Mouse (Mus musculus) midbrain, embryonic 14.5 days (tissue): ENCODE measurements at regions not wholly inside any gene's neighbourhood (a gene's known extent, or its start where the extent isn't known, plus 50 kb on each side); places are given as distances from the start of the nearest gene placed in this dataset.
A peak's percentile ranks its signal among the peaks of the same experiment; 100 is the strongest.

Experiments
- ATAC-seq: fragments of 200-750 bp; cut with Nextera tagmentation; 2 replicates; pipeline ENCODE4 v1.8.0; 2017; ENCODE audit warnings: moderate number of reproducible peaks, moderate library complexity; ENCODE audit not compliant: low FRiP score, low TSS enrichment
- DNase-seq: peaks from one replicate; pipeline ENCODE4 v3.0.0-alpha.2; 2015
- H3K27ac ChIP-seq: fragments of 300-500 bp; sonication (generic); replicated peaks from 2 replicates; pipeline ENCODE4 v1.5.1; 2014; ENCODE audit warnings: mild to moderate bottlenecking, low read depth, low read length, moderate library complexity
- H3K27me3 ChIP-seq: fragments of 300-500 bp; sonication (generic); 2 replicates; pipeline ENCODE4 v1.6.1; 2014; ENCODE audit warnings: low read length, control low read depth, mixed read lengths; ENCODE audit not compliant: control insufficient read depth, insufficient read depth
- H3K36me3 ChIP-seq: fragments of 300-500 bp; sonication (generic); 2 replicates; pipeline ENCODE4 v1.6.1; 2014; ENCODE audit warnings: low read length, control low read depth; ENCODE audit not compliant: control insufficient read depth, insufficient read depth
- H3K4me1 ChIP-seq: fragments of 300-500 bp; sonication (generic); 2 replicates; pipeline ENCODE4 v1.6.1; 2014; ENCODE audit warnings: mild to moderate bottlenecking, antibody characterized with exemption, low read length, control low read depth; ENCODE audit not compliant: control insufficient read depth, insufficient read depth
- H3K4me2 ChIP-seq: fragments of 300-500 bp; sonication (generic); 2 replicates; pipeline ENCODE4 v1.6.1; 2014; ENCODE audit warnings: mild to moderate bottlenecking, low read length, moderate library complexity
- H3K4me3 ChIP-seq: fragments of 300-500 bp; sonication (generic); replicated peaks from 2 replicates; pipeline ENCODE4 v1.5.1; 2014; ENCODE audit warnings: low read depth, low read length
- H3K9ac ChIP-seq: fragments of 300-500 bp; sonication (generic); replicated peaks from 2 replicates; pipeline ENCODE4 v1.6.1; 2014; ENCODE audit warnings: mild to moderate bottlenecking, low read length, moderate library complexity
- H3K9me3 ChIP-seq: fragments of 300-500 bp; sonication (generic); 2 replicates; pipeline ENCODE4 v1.6.1; 2016; ENCODE audit warnings: low read length, control low read depth, mixed read lengths; ENCODE audit not compliant: control insufficient read depth
- WGBS: fragments of 180-500 bp; shearing (Covaris S2); extraction: QIAGEN DNeasy Blood & Tissue Kit; methylation state at CpG from one replicate; pipeline ENCODE4 v1.1.7; 2014; 5-methylcytosine and 5-hydroxymethylcytosine counted together

GRCm38 (mm10) chr3:8367659-8367969 lies 1242.3 kb downstream of the Zfp704 start:
- no peaks in the 10 kb centered on the region for H3K9me3 ChIP-seq
- no peak overlapping the region for H3K4me3 ChIP-seq
- H3K27me3 ChIP-seq: no peaks in the 10 kb centered on the region
- H3K4me1 ChIP-seq: no peaks in the 10 kb centered on the region
- 62% methylated on average over 2 of the region's 2 CpGs for WGBS
- H3K9ac ChIP-seq: no peak overlapping the region
- 0 out of 2 replicates have a peak overlapping the region, but pooled peaks have one; percentile 2 for H3K27ac ChIP-seq
- ATAC-seq: peak; percentile 62
- H3K36me3 ChIP-seq: no peaks in the 10 kb centered on the region
- peak; percentile 14 for DNase-seq
- H3K4me2 ChIP-seq: no peak overlapping the region

DNA sequence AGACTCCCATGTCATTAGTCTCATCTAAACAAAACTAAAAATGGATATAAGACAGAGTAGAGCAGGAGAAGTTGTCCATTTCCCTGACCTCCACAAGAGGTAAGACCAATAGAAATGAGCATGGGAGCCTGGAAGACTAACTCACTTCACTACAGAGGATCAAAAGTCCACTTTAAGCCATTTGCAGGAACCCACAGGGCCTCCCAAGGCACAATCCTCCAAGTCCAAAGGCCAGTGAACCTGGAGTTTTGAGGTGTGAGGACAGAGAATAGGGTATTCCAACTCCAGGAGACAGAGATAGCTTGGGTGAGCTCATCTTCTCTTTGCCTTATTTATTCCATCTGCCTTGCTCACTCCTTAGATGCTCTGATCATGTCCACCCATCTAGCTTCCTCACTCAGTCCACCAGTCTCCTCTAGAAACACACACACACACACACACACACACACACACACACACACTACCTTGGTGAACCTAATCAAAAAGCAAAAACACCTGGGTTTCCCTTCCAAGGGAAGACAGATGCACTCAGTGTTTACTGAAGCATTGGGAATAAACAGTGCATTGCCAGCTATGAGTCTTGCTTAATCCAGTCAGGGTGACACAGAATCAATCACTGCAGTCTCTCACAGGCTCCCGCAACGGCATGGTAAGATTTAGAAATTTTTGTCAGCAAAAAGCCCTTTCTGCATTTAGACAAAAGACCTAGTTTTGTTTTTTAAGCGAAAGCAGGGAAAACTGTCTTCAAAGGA lies 1242.8 kb downstream of the Zfp704 start:
- 65% methylated on average over 3 of the region's 3 CpGs for WGBS
- H3K9me3 ChIP-seq: no peaks in the 10 kb centered on the region
- ATAC-seq (peak; percentile 43; the same call in 1 of the 2 replicates), DNase-seq (peak; percentile 32)
- H3K27me3 ChIP-seq: no peaks in the 10 kb centered on the region
- H3K4me3 ChIP-seq: no peak overlapping the region
- no peak overlapping the region for H3K9ac ChIP-seq
- H3K4me1 ChIP-seq: no peaks in the 10 kb centered on the region
- no peak overlapping the region for H3K4me2 ChIP-seq
- H3K36me3 ChIP-seq: no peaks in the 10 kb centered on the region
- H3K27ac ChIP-seq: 0 out of 2 replicates have a peak overlapping the region, but pooled peaks have one; percentile 2
